Mouse (Mus musculus) megakaryocyte, embryonic 14.5 days (primary cell): ENCODE results near the gene As3mt.

ENCODE experiments used
- FLI1 ChIP-seq: IDR thresholded peaks from 2 replicates; pipeline ENCODE4 v1.6.1; 2012; ENCODE audit warnings: low read length, inconsistent platforms, mixed read lengths
- GATA1 ChIP-seq: IDR thresholded peaks from 3 replicates; pipeline ENCODE4 v1.6.1; 2012; ENCODE audit warnings: mixed read lengths, low read length, inconsistent platforms, borderline replicate concordance

DNA sequence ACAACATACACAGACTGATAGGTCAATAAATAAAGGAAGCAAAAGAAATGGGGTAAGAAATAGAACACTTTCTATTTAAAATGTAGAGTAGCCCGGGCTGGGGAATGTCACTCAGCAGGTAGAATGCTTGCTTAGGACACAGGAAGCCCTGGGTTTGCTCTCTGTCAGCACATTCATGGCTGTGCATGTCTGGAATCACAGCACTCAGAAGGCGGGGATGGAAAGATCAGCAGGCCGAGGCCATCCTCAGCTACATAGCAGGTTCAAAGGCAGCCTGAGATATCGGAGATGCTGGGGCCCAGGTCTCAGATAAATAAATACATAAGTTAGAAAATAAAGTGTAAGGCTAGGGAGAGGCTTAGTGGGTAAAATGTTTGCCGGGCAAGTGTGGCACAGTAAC is 45.0 kb downstream of the As3mt start:
- no peak for TF ChIP-seq GATA1
- no peak for TF ChIP-seq FLI1
